In the genomic region with DNA sequence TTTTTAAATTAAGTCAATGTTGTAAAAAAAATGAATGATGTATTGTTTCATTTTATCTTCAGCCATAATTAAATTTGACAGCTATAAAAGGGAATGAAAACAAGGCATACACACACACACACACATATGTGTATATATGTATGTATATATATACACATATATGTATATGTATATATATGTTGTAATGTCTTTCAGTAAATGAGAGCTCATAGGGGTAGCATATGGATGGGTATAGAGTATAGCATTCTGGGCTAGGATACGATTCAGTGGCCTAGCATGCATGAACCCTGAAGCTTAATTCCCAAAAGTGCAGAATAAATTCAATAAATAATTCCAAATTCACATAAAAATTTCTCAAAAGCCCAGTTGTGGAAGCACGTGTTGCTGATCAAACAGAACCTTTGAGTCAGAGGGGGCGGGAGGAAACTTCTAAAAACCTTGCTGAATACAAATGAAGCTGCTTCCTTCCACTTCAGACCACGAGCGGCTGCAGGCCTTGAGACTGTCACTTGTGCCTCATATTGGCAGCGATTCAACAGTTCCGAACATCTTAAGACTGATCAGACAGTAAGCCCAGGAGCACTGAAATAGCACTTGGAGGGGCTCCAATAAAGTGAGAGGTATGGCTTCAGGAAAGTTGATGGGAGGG, we compare ENCODE assay signal across 8 mouse cellular contexts. TPM values are rescaled to one million over a fixed set of nuclear protein-coding genes. Genes with fewer than 3 reads are reported as not detected.
DNase-seq lines count a peak whose midpoint lies in the region.

No protein-coding gene starts in this region.

- intact Hi-C loops in heart, postnatal 25 days (cut with DNase I), result loop anchor here (2.0 to 5.0 kb wide), 3 partner anchors 844 to 1325 kb away; no protein-coding TSS in a partner anchor

- peak; percentile 31 for DNase-seq in heart, adult 8-10 months (ENCODE audit: low spot score)
- DNase-seq in heart, postnatal 25 days (ENCODE audit: low spot score), result no peak
- DNase-seq in spleen, postnatal 10 days (ENCODE audit: low spot score in 2 of 2), result peak; percentile 28 to 41
- no peak for DNase-seq in spleen, postnatal 14 days (ENCODE audit: low spot score in 2 of 2)
- DNase-seq in induced T-regulatory cell, adult 2 months (ENCODE audit: low read depth), result peak; percentile 83
- DNase-seq in thymus, postnatal 4 days, result peak; percentile 60
- no peak for DNase-seq in left cerebral cortex, adult 9 months (ENCODE audit: low spot score in 2 of 2)
- no peak for DNase-seq in testis, postnatal 14 days (ENCODE audit: low spot score)

RNA-seq across cellular contexts. Expression of gene Ptger4, which starts 6.9 kb away (rescaled TPM):
- total RNA-seq in heart, adult 8-10 months (2022), result 1 to 10 TPM; 2.6 to 4.1 (median 3.1) TPM
- 1 to 10 TPM; 2.5 to 2.6 TPM for total RNA-seq in heart, postnatal 25 days (2021)

RNA-seq across cellular contexts. Expression of gene Ttc33, which starts 51.8 kb away (rescaled TPM):
- total RNA-seq in heart, adult 8-10 months (2022), result 10 to 100 TPM; 41.9 to 46.4 (median 43.9) TPM
- total RNA-seq in heart, postnatal 25 days (2021), result 10 to 100 TPM; 32.6 to 39.5 TPM

Comparison
In these comparisons a context has a peak if more than half of its experiments do, and no peak if none do; other contexts are left out.
1. DNase-seq: peak in heart, adult 8-10 months (single experiment), spleen, postnatal 10 days (2 of 2), induced T-regulatory cell, adult 2 months (single experiment) and thymus, postnatal 4 days (single experiment); none in heart, postnatal 25 days (single experiment), spleen, postnatal 14 days (0 of 2), left cerebral cortex, adult 9 months (0 of 2) and testis, postnatal 14 days (single experiment).